Mouse (Mus musculus) midbrain, embryonic 14.5 days (tissue): ENCODE measurements around the gene Islr. TPM values are rescaled to one million over a fixed set of nuclear protein-coding genes. Genes with fewer than 3 reads are reported as not detected.
A peak's percentile ranks its signal among the peaks of the same experiment; 100 is the strongest.

Source experiments
- ATAC-seq: fragments of 200-750 bp; cut with Nextera tagmentation; 2 replicates; pipeline ENCODE4 v1.8.0; 2017; ENCODE audit warnings: moderate number of reproducible peaks, moderate library complexity; ENCODE audit not compliant: low FRiP score, low TSS enrichment
- DNase-seq: peaks from one replicate; pipeline ENCODE4 v3.0.0-alpha.2; 2015
- H3K27ac ChIP-seq: fragments of 300-500 bp; sonication (generic); replicated peaks from 2 replicates; pipeline ENCODE4 v1.5.1; 2014; ENCODE audit warnings: mild to moderate bottlenecking, low read depth, low read length, moderate library complexity
- H3K27me3 ChIP-seq: fragments of 300-500 bp; sonication (generic); 2 replicates; pipeline ENCODE4 v1.6.1; 2014; ENCODE audit warnings: low read length, control low read depth, mixed read lengths; ENCODE audit not compliant: control insufficient read depth, insufficient read depth
- H3K36me3 ChIP-seq: fragments of 300-500 bp; sonication (generic); 2 replicates; pipeline ENCODE4 v1.6.1; 2014; ENCODE audit warnings: low read length, control low read depth; ENCODE audit not compliant: control insufficient read depth, insufficient read depth
- H3K4me1 ChIP-seq: fragments of 300-500 bp; sonication (generic); 2 replicates; pipeline ENCODE4 v1.6.1; 2014; ENCODE audit warnings: mild to moderate bottlenecking, antibody characterized with exemption, low read length, control low read depth; ENCODE audit not compliant: control insufficient read depth, insufficient read depth
- H3K4me2 ChIP-seq: fragments of 300-500 bp; sonication (generic); 2 replicates; pipeline ENCODE4 v1.6.1; 2014; ENCODE audit warnings: mild to moderate bottlenecking, low read length, moderate library complexity
- H3K4me3 ChIP-seq: fragments of 300-500 bp; sonication (generic); replicated peaks from 2 replicates; pipeline ENCODE4 v1.5.1; 2014; ENCODE audit warnings: low read depth, low read length
- H3K9ac ChIP-seq: fragments of 300-500 bp; sonication (generic); replicated peaks from 2 replicates; pipeline ENCODE4 v1.6.1; 2014; ENCODE audit warnings: mild to moderate bottlenecking, low read length, moderate library complexity
- H3K9me3 ChIP-seq: fragments of 300-500 bp; sonication (generic); 2 replicates; pipeline ENCODE4 v1.6.1; 2016; ENCODE audit warnings: low read length, control low read depth, mixed read lengths; ENCODE audit not compliant: control insufficient read depth
- WGBS: fragments of 180-500 bp; shearing (Covaris S2); extraction: QIAGEN DNeasy Blood & Tissue Kit; methylation state at CpG from one replicate; pipeline ENCODE4 v1.1.7; 2014; 5-methylcytosine and 5-hydroxymethylcytosine counted together
- polyA plus RNA-seq: library from polyadenylated mRNA; unstranded; fragments of >200 nt; fragmentation: Nextera tagmentation; extraction: Ambion mirVana; gene quantifications from 2 replicates; pipeline ENCODE4 v1.2.1, GENCODE M21; 2014

The Islr gene
- polyA plus RNA-seq, 1 experiment from 2014 or later = 16.6 TPM

GRCm38 (mm10) chr9:58228777-58229466 lies 24.8 kb upstream of the Islr start:
- ATAC-seq = no peak
- H3K4me1 ChIP-seq = no peaks in the 10 kb centered on the region
- H3K9ac ChIP-seq = no peak overlapping the region
- no peaks in the 10 kb centered on the region for H3K9me3 ChIP-seq
- H3K36me3 ChIP-seq = no peaks in the 10 kb centered on the region
- no peak overlapping the region for H3K27ac ChIP-seq
- no peak for DNase-seq
- H3K4me3 ChIP-seq = no peak overlapping the region
- no peaks in the 10 kb centered on the region for H3K27me3 ChIP-seq
- WGBS = 96% methylated on average over 9 of the region's 9 CpGs
- no peak overlapping the region for H3K4me2 ChIP-seq

- no peak overlapping the region for H3K27ac ChIP-seq
- H3K4me1 ChIP-seq = no peaks in the 10 kb centered on the region
- 68% methylated on average over 9 of the region's 9 CpGs for WGBS
- H3K9me3 ChIP-seq = no peaks in the 10 kb centered on the region
- no peak overlapping the region for H3K9ac ChIP-seq
- no peaks in the 10 kb centered on the region for H3K36me3 ChIP-seq
- no peak for ATAC-seq
- H3K4me3 ChIP-seq = no peak overlapping the region
- H3K27me3 ChIP-seq = no peaks in the 10 kb centered on the region
- peak; percentile 53 for DNase-seq
- no peak overlapping the region for H3K4me2 ChIP-seq
These were observed 22.1 kb upstream of the Islr start for GRCm38 (mm10) chr9:58225915-58226913.

GRCm38 (mm10) chr9:58224356-58224755 lies 20.2 kb upstream of the Islr start:
- no peaks in the 10 kb centered on the region for H3K36me3 ChIP-seq
- H3K9me3 ChIP-seq = no peaks in the 10 kb centered on the region
- no peak overlapping the region for H3K27ac ChIP-seq
- H3K4me1 ChIP-seq = no peaks in the 10 kb centered on the region
- H3K4me3 ChIP-seq = no peak overlapping the region
- DNase-seq (no peak), ATAC-seq (no peak)
- no peaks in the 10 kb centered on the region for H3K27me3 ChIP-seq
- WGBS = 88% methylated on average over 2 of the region's 2 CpGs
- no peak overlapping the region for H3K9ac ChIP-seq
- H3K4me2 ChIP-seq = no peak overlapping the region

- H3K9ac ChIP-seq = no peak overlapping the region
- WGBS = 73% methylated on average over 24 of the region's 24 CpGs
- H3K4me2 ChIP-seq = no peak overlapping the region
- no peak for ATAC-seq
- H3K27ac ChIP-seq = no peak overlapping the region
- DNase-seq = peak; percentile 62
- H3K9me3 ChIP-seq = no peaks in the 10 kb centered on the region
- H3K36me3 ChIP-seq = no peaks in the 10 kb centered on the region
- no peaks in the 10 kb centered on the region for H3K27me3 ChIP-seq
- H3K4me1 ChIP-seq = no peaks in the 10 kb centered on the region
- no peak overlapping the region for H3K4me3 ChIP-seq
These were observed 16.3 kb upstream of the Islr start for GRCm38 (mm10) chr9:58220218-58220903.

GRCm38 (mm10) chr9:58218539-58218938 lies 14.4 kb upstream of the Islr start:
- no peak overlapping the region for H3K4me3 ChIP-seq
- DNase-seq = no peak
- WGBS = 98% methylated on average over 3 of the region's 3 CpGs

GRCm38 (mm10) chr9:58216402-58216801 lies 12.3 kb upstream of the Islr start:
- no peaks in the 10 kb centered on the region for H3K9me3 ChIP-seq
- H3K9ac ChIP-seq = no peak overlapping the region
- DNase-seq (peak; percentile 83), ATAC-seq (peak; percentile 64; the same call in 1 of the 2 replicates)
- no peak overlapping the region for H3K4me2 ChIP-seq
- H3K27me3 ChIP-seq = no peaks in the 10 kb centered on the region
- H3K36me3 ChIP-seq = no peaks in the 10 kb centered on the region
- peaks cover 4% of the 10 kb centered on the region; the same call in 1 of the 2 replicates for H3K4me1 ChIP-seq
- WGBS = 36% methylated on average over 6 of the region's 6 CpGs
- no peak overlapping the region for H3K4me3 ChIP-seq
- H3K27ac ChIP-seq = no peak overlapping the region

More at GRCm38 (mm10) chr9:58218539-58218938, 14.4 kb upstream of the Islr start:
- ATAC-seq = no peak
- H3K36me3 ChIP-seq = no peaks in the 10 kb centered on the region
- no peak overlapping the region for H3K4me2 ChIP-seq
- H3K27ac ChIP-seq = no peak overlapping the region
- peaks cover 4% of the 10 kb centered on the region; the same call in 1 of the 2 replicates for H3K4me1 ChIP-seq
- H3K27me3 ChIP-seq = no peaks in the 10 kb centered on the region
- no peak overlapping the region for H3K9ac ChIP-seq
- no peaks in the 10 kb centered on the region for H3K9me3 ChIP-seq

- Histone ChIP-seq H3K9me3 (no peaks in the 10 kb centered on the region), H3K4me2 (no peak overlapping the region), H3K36me3 (no peaks in the 10 kb centered on the region), H3K27ac (no peak overlapping the region), H3K9ac (no peak overlapping the region), H3K4me1 (peaks cover 4% of the 10 kb centered on the region; the same call in 1 of the 2 replicates), H3K27me3 (no peaks in the 10 kb centered on the region), H3K4me3 (no peak overlapping the region)
- DNase-seq = no peak
- no peak for ATAC-seq
- 54% methylated on average over 8 of the region's 8 CpGs for WGBS
These were observed 10.5 kb upstream of the Islr start for GRCm38 (mm10) chr9:58214519-58215180.

- H3K27me3 ChIP-seq = no peaks in the 10 kb centered on the region
- ATAC-seq = no peak
- peaks cover 4% of the 10 kb centered on the region; the same call in 1 of the 2 replicates for H3K4me1 ChIP-seq
- H3K27ac ChIP-seq = no peak overlapping the region
- 20% methylated on average over 5 of the region's 5 CpGs for WGBS
- peak; percentile 53 for DNase-seq
- H3K4me2 ChIP-seq = no peak overlapping the region
- H3K36me3 ChIP-seq = no peaks in the 10 kb centered on the region
- H3K9ac ChIP-seq = no peak overlapping the region
- H3K9me3 ChIP-seq = no peaks in the 10 kb centered on the region
- H3K4me3 ChIP-seq = no peak overlapping the region
These were observed 9.8 kb upstream of the Islr start for GRCm38 (mm10) chr9:58213865-58214264.
